Mouse (Mus musculus): Measurements from ENCODE around the gene Otoa.

The Otoa gene

GRCm38 (mm10) chr7:121081816-121082215, 366 bp downstream of the Otoa start:
- in situ Hi-C loops (cut with MboI, MseI): no loop called here

GRCm38 (mm10) chr7:121082949-121083513, 1.6 kb downstream of the Otoa start:
- in situ Hi-C loops (cut with MboI, MseI): no loop called here

GRCm38 (mm10) chr7:121084840-121085453, 3.5 kb downstream of the Otoa start:
- in situ Hi-C loops (cut with MboI, MseI): no loop called here

GRCm38 (mm10) chr7:121085500-121085899, 4.0 kb downstream of the Otoa start:
- in situ Hi-C loops (cut with MboI, MseI): no loop called here

- in situ Hi-C loops (cut with MboI, MseI): no loop called here
Observed at GRCm38 (mm10) chr7:121088745-121089144, 7.3 kb downstream of the Otoa start.

GRCm38 (mm10) chr7:121090748-121091147, 9.3 kb downstream of the Otoa start:
- in situ Hi-C loops (cut with MboI, MseI): no loop called here

GRCm38 (mm10) chr7:121093026-121093425, 11.6 kb downstream of the Otoa start:
- in situ Hi-C loops (cut with MboI, MseI): no loop called here

- in situ Hi-C loops (cut with MboI, MseI): no loop called here
Observed at GRCm38 (mm10) chr7:121098614-121099389, 17.4 kb downstream of the Otoa start.

GRCm38 (mm10) chr7:121107851-121108250, 26.4 kb downstream of the Otoa start:
- in situ Hi-C loops (cut with MboI, MseI): no loop called here

- in situ Hi-C loops (cut with MboI, MseI): loop anchor here (10.0 kb wide), 1 partner anchor 177 kb away; no protein-coding TSS in a partner anchor
Observed at GRCm38 (mm10) chr7:121111321-121111720, 29.9 kb downstream of the Otoa start.

- in situ Hi-C loops (cut with MboI, MseI): loop anchor here (10.0 kb wide), 1 partner anchor 177 kb away; no protein-coding TSS in a partner anchor
Observed at GRCm38 (mm10) chr7:121111762-121112161, 30.3 kb downstream of the Otoa start.

GRCm38 (mm10) chr7:121120143-121120818, 38.8 kb downstream of the Otoa start:
- in situ Hi-C loops (cut with MboI, MseI): no loop called here

GRCm38 (mm10) chr7:121130837-121131236, 49.4 kb downstream of the Otoa start:
- in situ Hi-C loops (cut with MboI, MseI): loop anchor here (10.0 kb wide), 1 partner anchor 1084 kb away; the partner anchor contains the start of gene Chp2

GRCm38 (mm10) chr7:121141274-121141673, 59.8 kb downstream of the Otoa start:
- in situ Hi-C loops (cut with MboI, MseI): no loop called here

GRCm38 (mm10) chr7:121150662-121151061, 69.2 kb downstream of the Otoa start:
- in situ Hi-C loops (cut with MboI, MseI): no loop called here

- in situ Hi-C loops (cut with MboI, MseI): no loop called here
Observed at GRCm38 (mm10) chr7:121152186-121152585, 70.7 kb downstream of the Otoa start.

- in situ Hi-C loops (cut with MboI, MseI): no loop called here
Observed at GRCm38 (mm10) chr7:121165616-121166015, 84.2 kb downstream of the Otoa start.

GRCm38 (mm10) chr7:121171888-121172287, 90.4 kb downstream of the Otoa start:
- in situ Hi-C loops (cut with MboI, MseI): no loop called here

GRCm38 (mm10) chr7:121187201-121187786, 105.8 kb downstream of the Otoa start:
- in situ Hi-C loops (cut with MboI, MseI): no loop called here

- in situ Hi-C loops (cut with MboI, MseI): no loop called here
Observed at GRCm38 (mm10) chr7:121188976-121189375, 107.5 kb downstream of the Otoa start.

GRCm38 (mm10) chr7:121198933-121199332, 117.5 kb downstream of the Otoa start:
- in situ Hi-C loops (cut with MboI, MseI): no loop called here

- in situ Hi-C loops (cut with MboI, MseI): no loop called here
Observed at GRCm38 (mm10) chr7:121211804-121212203, 130.4 kb downstream of the Otoa start.
